Mouse (Mus musculus): ENCODE measurements around the gene Rarg. TPM values are rescaled to one million over a fixed set of nuclear protein-coding genes. Genes with fewer than 3 reads are reported as not detected.

Rarg gene
- total RNA-seq, 2 experiments from 2014 or later: 5.9 to 11.6 TPM

DNA sequence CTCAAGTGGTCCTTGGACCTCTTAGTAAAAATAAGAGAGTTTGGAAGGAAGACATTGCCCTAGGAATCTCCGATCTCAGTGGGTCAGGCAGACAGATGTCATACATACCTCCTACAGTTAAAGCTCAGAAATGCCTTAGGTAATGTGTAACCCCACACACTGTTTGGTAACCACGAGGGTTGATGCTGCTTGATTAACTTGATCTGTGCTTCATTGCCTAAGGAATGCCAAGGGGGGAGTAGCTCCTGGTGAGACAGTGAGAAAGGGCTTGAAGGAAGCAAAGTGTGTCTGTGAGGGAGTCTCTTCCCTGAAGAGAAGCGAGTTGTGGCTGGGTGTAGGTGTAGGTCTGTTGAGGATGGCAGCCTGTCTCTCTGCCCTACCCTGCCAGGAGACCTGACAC, 50.0 kb downstream of the Rarg start:
- no peak for DNase-seq (ENCODE audit: low spot score)

DNA sequence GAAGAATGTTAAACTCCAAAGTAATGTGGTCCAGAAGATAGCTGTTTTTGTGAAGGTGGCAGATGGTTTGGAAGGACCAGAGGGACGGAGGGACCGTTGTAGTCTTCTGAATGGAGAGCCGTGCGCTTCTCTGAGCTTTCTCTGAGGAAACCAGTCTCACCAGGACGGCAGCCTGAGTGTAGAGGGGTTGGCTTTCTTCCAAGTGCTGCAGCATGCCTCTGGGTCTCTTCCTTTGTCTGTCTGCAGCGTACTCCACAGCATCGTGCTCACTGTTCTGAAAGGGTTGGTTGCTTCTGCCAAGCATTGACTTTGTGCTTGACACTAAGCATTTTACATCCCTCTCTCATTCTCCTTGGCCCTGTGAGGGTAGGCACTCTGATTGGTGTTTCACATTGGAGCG, 51.5 kb downstream of the Rarg start:
- DNase-seq (ENCODE audit: low spot score): no peak

DNA sequence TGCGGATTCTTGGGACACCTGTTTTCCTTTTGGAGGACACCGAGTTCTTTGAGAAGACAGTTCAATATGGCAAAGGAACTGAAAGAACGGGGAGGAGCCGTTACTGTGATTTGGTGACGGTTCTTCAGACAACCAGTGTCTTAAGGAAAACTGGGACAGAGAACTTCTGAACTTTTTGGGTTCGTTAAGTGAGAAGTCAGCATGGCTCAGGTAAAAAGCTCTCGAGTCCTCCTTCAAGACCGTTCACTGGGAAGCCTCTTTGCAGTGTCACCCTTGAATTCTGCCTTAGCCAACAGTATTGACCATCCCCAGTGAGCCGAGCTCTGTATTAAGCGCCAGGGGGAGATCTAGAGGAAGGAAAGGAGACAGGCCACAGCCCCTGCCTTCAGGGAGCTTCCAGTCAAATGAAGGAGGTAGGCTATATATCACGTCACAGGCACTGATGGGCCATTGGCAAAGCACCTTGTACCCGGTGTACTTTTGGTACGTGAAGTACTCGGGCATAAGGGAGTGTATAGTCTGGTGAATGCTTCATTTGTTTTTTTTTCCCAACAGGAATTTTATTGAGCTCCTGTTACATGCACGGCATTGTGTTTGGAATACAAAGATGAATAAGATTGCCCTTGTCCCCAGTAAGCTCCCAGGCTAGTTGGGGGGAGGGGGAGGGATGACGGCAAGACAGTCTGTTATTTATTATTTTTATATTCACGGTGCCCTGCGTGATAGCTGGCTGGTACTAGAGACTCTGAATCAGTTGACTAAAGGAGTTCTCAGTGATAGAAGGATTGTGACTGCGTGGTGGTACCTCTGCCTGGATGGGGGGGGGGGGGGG, 52.4 kb downstream of the Rarg start, which contains the start of gene Csad:
Gene Csad, minus strand, starts transcription at position 51 of the 832 bp plus-strand sequence.
- DNase-seq (ENCODE audit: low spot score): no peak

DNA sequence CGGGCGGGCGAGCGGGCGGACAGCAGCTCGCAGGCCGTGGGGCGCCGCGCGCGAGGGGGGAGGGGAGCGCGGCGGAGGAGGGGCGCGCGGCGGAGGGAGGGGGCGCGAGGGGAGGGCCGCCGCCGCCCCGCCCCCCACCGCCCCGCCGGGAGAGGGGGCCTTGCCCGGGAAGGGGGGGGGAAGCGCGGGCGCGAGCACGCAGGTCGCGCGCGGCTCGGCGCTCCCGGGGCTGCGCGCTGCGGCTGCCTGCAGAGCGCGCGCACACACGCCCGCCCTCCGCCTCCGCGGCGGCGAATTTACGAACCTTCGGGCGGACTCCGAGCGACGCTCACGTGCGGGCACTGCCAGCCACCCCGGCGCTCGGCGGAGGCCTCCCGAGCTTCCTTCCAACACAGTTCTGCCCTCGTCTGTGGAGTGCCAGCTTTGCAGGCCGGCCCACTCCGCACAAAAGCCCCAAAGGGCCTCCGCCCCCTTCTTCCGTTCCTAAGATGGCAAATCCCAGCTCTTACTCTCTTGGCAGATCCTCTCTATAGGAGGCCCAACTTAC, 53.4 kb downstream of the Rarg start:
- peak; percentile 34 for DNase-seq (ENCODE audit: low spot score)

DNA sequence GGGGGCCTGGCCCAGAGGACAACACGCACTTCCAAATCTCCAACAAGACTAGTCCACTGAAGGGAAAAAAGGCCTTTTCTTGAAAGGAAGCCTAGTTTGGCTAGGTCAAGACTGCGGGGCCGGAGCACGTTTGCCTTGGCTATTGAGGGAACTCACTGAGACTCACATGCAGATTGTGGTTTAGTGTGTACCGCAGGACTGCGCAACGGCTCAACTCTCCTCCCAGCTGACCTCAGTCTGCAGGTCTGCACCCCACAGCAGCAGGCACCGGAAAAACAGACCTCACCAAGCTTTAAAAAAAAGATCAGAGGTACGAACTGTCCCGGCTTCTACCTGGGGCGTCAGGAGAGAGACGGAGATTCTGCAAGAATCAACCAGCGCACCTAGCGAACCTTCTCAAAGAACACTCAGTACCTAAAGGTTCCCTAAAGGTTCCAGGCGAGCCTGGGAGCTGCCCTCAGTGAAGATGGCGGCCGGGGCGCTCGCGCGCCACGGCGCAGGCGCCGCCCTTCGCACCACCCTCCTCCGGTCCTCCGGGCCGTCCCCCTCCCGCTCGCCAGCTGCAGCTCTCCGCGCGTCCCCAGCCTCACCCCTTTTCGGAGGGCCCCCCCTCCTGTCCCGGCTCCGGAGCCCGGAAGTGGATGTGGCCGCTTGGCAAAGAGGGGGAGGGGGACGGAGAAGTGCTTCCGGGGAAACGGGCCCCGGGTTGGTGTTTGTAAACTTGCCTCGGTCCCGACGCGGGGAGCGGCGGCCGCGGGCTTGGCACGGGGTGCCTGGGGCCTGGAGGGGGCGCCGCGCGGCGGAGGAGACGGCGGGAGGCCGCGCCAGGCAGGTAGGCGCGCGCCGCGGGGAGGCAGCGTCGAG, 54.1 kb downstream of the Rarg start, which contains the start of gene Zfp740:
Gene Zfp740, plus strand, starts transcription at position 279 of the 864 bp plus-strand sequence.
- peak; percentile 96 for DNase-seq (ENCODE audit: low spot score)

DNA sequence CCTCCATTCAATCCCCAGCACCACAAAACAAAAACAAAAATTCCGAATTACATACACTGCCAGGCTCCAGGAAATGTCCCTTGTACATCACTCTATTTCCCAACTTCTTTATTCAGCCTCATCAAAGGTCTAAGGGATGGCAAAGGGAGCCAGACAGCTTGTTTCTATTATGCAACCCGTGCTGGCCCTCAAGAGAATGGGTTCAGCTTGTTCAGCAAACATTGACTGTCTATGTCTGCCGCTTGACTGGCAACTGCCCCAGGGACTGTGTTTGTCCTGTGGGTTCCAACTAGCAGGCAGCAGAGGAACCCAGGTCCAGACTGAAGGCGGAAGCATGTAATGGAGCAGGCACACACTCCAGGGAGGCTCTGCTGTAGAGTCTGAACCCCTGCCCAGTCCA, 58.5 kb downstream of the Rarg start:
- no peak for DNase-seq (ENCODE audit: low spot score)

DNA sequence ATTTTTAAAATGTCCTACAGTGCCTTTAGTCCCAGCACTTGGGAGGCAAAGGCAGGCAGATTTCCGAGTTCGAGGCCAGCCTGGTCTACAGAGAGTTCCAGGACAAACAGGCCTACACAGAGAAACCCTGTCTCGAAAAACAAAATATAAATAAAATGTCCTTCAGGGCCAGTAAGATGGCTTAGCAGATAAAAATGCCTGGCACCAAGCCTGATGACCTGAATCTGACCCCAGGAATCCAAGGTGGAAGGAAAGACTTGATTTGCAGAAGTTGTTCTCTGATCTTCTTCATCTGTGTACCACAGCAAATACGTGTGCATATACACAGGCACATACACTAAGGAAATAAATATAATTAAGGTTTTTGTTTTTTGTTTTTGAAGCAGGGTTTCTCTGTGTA, 61.9 kb downstream of the Rarg start:
- DNase-seq (ENCODE audit: low spot score): no peak

DNA sequence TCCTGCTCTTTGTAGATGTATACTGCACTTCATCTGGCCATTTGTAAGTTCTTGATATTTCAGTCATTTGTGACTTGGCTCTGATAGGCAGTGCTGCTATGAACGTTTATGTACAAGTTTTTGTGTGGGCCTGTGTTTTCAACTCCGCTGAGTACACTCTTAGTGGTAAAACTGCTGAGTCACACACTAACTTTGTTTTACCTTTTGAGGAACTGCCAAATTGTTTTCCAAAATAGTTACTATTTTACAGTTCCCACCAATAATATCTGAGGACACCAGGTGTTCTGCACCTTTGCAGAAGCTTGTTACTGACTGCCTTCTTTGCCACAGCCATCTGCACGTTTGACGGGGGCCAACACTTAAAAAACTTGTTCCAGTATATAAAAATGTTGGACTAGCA, 62.9 kb downstream of the Rarg start:
- no peak for DNase-seq (ENCODE audit: low spot score)

DNA sequence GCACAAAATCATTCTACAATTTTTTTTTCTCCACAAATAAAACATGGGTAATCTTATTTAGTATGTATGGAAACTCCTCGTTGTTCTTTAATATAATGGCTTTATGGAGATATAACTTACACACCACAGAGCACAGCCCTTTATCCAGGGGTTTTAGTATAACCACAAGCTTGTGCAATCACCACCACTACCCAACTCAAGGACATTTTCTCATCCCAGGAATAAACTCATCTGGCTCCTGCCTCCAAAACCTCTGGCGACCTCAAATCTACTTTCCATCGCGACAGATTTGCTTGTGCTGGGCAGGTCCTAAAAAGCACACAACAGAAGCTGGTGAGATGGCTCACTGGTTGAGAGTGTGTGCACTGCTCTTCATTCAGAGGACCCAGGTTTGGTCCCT, 63.7 kb downstream of the Rarg start:
- no peak for DNase-seq (ENCODE audit: low spot score)

DNA sequence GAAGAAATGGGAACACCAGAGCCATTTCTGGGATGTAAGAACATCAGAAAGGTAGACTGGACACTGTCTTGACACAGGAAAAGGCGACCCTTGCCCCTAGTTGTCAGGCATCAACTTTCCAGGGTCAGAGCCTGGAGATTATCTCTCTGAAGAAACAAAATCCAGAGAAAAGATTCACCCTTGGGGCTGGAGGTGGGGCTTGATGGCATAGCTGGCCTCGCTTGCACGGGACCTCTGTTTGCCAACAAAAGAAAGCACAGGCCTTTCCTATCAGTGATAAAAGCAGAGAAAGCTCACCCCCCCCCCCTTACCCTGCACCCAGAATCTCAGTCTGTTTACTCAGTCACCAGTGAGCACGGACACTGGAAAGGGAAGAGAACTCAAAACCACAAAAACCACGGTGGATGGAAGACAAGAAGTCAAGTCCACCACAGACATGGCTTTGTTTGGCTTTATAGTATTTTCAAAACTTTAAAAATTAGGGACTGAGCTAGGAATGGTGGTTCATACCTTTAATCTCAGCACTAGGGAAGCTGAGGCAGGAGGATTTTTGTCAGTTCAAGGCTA, 64.4 kb downstream of the Rarg start:
- no peak for DNase-seq (ENCODE audit: low spot score)

DNA sequence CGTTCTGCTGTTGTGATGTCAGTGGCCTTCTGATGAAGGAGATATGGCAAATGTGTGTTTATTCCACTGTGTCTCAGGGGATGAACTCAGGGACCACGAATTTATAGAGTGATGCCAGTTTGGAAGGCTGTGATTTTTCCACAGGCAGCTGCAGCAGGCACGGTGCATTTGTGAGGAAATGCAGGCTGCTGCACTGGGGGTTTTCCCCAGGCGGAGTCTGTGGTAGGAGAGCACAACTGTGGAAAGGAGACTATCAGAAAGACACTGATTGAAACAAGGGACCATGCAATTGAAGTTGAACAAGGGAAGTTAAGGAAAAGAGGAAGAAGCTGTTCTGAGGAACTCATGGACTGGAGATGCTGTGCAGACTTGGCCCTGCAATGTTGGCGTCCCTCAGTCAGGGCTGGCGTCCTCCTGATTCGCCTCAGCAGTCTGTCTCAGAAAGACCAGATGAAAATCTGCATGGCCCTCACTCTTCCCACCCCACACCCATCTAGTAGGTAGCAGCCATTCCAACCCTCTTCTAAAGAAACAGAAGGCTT, 65.0 kb downstream of the Rarg start:
- no peak for DNase-seq (ENCODE audit: low spot score)

DNA sequence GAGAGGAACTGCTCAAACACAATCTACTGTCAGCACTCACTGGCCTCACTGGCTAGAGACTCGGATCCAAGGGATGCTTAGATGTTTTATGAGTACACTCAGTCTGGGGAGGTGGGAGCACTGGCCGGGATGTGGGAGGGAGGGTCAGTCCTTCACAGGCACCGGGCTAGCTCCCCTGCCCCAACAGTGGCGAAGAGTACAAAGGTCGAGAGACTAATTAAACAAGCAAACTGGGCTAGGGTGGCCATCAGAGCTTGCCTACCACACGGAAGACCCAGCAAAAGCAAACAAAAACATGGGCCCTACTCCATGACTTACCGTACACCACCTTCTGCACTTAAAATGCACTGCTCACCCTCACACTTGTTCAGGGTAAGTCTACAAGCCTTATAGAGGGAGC, 65.6 kb downstream of the Rarg start:
- DNase-seq (ENCODE audit: low spot score): no peak

DNA sequence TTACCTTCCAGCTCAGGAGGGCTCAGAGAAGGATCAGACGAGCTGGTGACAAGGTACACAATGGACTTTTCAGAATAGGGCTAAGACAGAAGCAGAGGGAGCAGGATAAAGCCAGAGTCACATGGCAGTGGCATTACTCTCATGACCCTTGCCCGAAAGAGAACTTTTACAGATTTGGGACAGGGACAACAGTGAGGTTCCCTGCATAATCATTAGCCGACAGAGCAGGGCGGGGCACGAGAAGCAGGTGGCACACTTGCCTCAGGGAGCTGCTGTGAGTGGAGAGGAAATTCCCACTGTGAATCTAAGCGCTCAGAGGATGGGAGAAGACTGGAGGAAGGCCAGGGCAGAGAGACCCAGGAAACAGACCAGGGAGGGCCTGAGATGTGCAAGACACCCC, 68.4 kb downstream of the Rarg start:
- no peak for DNase-seq (ENCODE audit: low spot score)

DNA sequence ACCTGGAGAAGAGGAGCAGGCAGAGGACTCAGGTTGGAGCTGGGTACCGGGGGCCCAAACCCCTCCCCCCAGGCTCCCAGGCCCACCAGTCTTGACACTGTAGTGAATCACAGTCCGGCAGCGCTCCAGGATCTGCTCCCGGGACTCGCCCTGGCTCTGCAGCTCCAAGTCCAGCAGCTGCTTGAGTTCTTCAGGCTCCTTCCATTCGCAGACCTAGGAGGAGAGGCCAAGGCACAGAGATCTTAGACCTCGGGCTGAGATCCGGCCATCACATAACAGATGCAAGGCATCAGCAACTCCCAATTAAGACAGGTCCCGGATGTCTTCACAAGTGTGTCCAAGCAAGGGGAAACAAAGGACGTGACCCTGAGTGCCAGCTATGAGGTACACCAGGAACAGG, 69.2 kb downstream of the Rarg start:
- DNase-seq (ENCODE audit: low spot score): no peak

DNA sequence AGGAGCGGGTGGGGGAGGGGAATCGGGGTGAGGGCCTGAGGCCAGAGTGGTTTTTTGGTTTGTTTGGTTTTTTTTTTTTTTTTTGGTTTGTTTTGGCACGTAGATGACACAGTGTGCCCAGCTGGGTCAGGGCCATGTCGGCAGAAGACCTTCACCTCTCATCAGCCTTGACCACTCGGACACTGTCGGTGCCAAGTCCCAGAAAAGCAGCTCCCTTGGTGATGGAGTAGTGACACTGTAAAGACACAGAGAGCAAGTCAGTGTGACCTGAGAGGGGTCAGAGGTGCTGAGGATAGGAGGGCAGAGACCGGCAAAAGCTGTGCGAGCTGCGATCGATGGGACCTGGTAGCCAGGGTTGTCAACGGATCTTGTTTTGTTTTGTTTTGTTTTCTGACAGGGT, 71.1 kb downstream of the Rarg start:
- no peak for DNase-seq (ENCODE audit: low spot score)

Other genes starting within 250 kb of the Rarg start
- gene Krt18, start 229.3 kb downstream of the Rarg start, total RNA-seq (2021): 1 to 10 TPM in 1 of 2 experiments, under 1 TPM in 1; 0.48 to 1.1 TPM
- gene Eif4b, start 183.7 kb downstream of the Rarg start, total RNA-seq (2021): 100 to 1,000 TPM; 224 to 227 TPM
- 10 to 100 TPM; 31.3 to 31.6 TPM for gene Tns2, start 157.1 kb downstream of the Rarg start, total RNA-seq (2021)
- 1 to 10 TPM; 4.9 to 7.7 TPM for gene Spryd3, start 121.3 kb downstream of the Rarg start, total RNA-seq (2021)
- gene Igfbp6, start 113.2 kb downstream of the Rarg start, total RNA-seq (2021): 10 to 100 TPM; 32.2 to 50.3 TPM
- gene Soat2, start 107.0 kb downstream of the Rarg start, total RNA-seq (2021): under 1 TPM in 1 of 2 experiments, not detected in 1; 0.09 TPM
- 10 to 100 TPM; 24.0 to 29.0 TPM for gene Zfp740, start 54.3 kb downstream of the Rarg start, total RNA-seq (2021)
- 1 to 10 TPM; 5.9 to 7.8 TPM for gene Csad, start 52.8 kb downstream of the Rarg start, total RNA-seq (2021)
- 1 to 10 TPM; 1.1 to 1.2 TPM for gene Itgb7, start 25.6 kb downstream of the Rarg start, total RNA-seq (2021)
- not detected for gene Gm9918, start 13.0 kb upstream of the Rarg start, total RNA-seq (2021)
- gene Mfsd5, start 21.9 kb upstream of the Rarg start, total RNA-seq (2021): 10 to 100 TPM; 15.7 to 16.4 TPM
- under 1 TPM; 0.21 to 0.36 TPM for gene Espl1, start 38.7 kb upstream of the Rarg start, total RNA-seq (2021)
- gene Pfdn5, start 68.6 kb upstream of the Rarg start, total RNA-seq (2021): 100 to 1,000 TPM; 264 to 302 TPM
- gene Myg1, start 74.2 kb upstream of the Rarg start, total RNA-seq (2021): 10 to 100 TPM; 12.9 to 20.2 TPM
- gene Aaas, start 93.3 kb upstream of the Rarg start, total RNA-seq (2021): 10 to 100 TPM in 1 of 2 experiments, 1 to 10 TPM in 1; 6.6 to 11.4 TPM
- gene Sp7, start 109.7 kb upstream of the Rarg start, total RNA-seq (2021): not detected
- 10 to 100 TPM; 16.1 to 19.3 TPM for gene Sp1, start 148.6 kb upstream of the Rarg start, total RNA-seq (2021)
- 10 to 100 TPM; 11.1 to 17.7 TPM for gene Amhr2, start 187.8 kb upstream of the Rarg start, total RNA-seq (2021)
- 10 to 100 TPM; 20.4 to 23.2 TPM for gene Prr13, start 201.5 kb upstream of the Rarg start, total RNA-seq (2021)
- 100 to 1,000 TPM; 403 to 410 TPM for gene Pcbp2, start 213.0 kb upstream of the Rarg start, total RNA-seq (2021)
- not detected for gene Gm10337, start 246.2 kb upstream of the Rarg start, total RNA-seq (2021)